Mouse (Mus musculus) limb, embryonic 15.5 days (tissue): ENCODE data around the gene Dctd. TPM values are rescaled to one million over a fixed set of nuclear protein-coding genes. Genes with fewer than 3 reads are reported as not detected.
"Not testable (repeated sequence)": the region's sequence is repeated elsewhere in the genome, so short reads cannot be mapped to it uniquely, and the experiment has no call there.

ENCODE experiments used
- ATAC-seq: fragments of 200-750 bp; cut with Nextera tagmentation; 2 replicates; pipeline ENCODE4 v1.8.0; 2017; ENCODE audit warnings: low read depth, moderate TSS enrichment; ENCODE audit not compliant: insufficient number of reproducible peaks, low FRiP score, low TSS enrichment
- H3K27ac ChIP-seq: fragments of 300-500 bp; sonication (generic); 2 replicates; pipeline ENCODE4 v1.5.1; 2015; ENCODE audit warnings: moderate library complexity, mild to moderate bottlenecking, inconsistent platforms
- H3K27me3 ChIP-seq: fragments of 300-500 bp; sonication (generic); 2 replicates; pipeline ENCODE4 v1.6.1; 2015; ENCODE audit warnings: inconsistent platforms
- H3K36me3 ChIP-seq: fragments of 300-500 bp; sonication (generic); 2 replicates; pipeline ENCODE4 v1.6.1; 2015; ENCODE audit warnings: inconsistent platforms
- H3K4me1 ChIP-seq: fragments of 300-500 bp; sonication (generic); 2 replicates; pipeline ENCODE4 v1.6.1; 2015; ENCODE audit warnings: inconsistent platforms
- H3K4me2 ChIP-seq: fragments of 300-500 bp; sonication (generic); 2 replicates; pipeline ENCODE4 v1.6.1; 2015; ENCODE audit warnings: mild to moderate bottlenecking, inconsistent platforms
- H3K4me3 ChIP-seq: fragments of 300-500 bp; sonication (generic); 2 replicates; pipeline ENCODE4 v1.5.1; 2015; ENCODE audit warnings: mild to moderate bottlenecking, inconsistent platforms
- H3K9ac ChIP-seq: fragments of 300-500 bp; sonication (generic); 2 replicates; pipeline ENCODE4 v1.6.1; 2015; ENCODE audit warnings: inconsistent platforms
- H3K9me3 ChIP-seq: fragments of 300-500 bp; sonication (generic); 2 replicates; pipeline ENCODE4 v1.6.1; 2016; ENCODE audit warnings: inconsistent platforms
- WGBS: fragments of 180-500 bp; shearing (Covaris S2); methylation state at CpG from one replicate; pipeline ENCODE4 v1.1.7; 2015; 5-methylcytosine and 5-hydroxymethylcytosine counted together
- polyA plus RNA-seq: library from polyadenylated mRNA; unstranded; fragments of >200 nt; fragmentation: Nextera tagmentation; extraction: Ambion mirVana; gene quantifications from 2 replicates; pipeline ENCODE4 v1.2.1, GENCODE M21; 2015

Gene Dctd
- polyA plus RNA-seq, 1 experiment from 2014 or later: 30.0 TPM

- Histone ChIP-seq H3K27me3 (peaks cover 2% of the 10 kb centered on the region; the same call in 1 of the 2 replicates), H3K4me2 (no peak overlapping the region), H3K36me3 (no peaks in the 10 kb centered on the region), H3K27ac (no peak overlapping the region), H3K4me3 (no peak overlapping the region), H3K4me1 (peaks cover 20% of the 10 kb centered on the region), H3K9me3 (no peaks in the 10 kb centered on the region), H3K9ac (no peak overlapping the region)
- no peak for ATAC-seq
- 29% methylated on average over 19 of the region's 19 CpGs for WGBS
Measured at GRCm38 (mm10) chr8:48152062-48152738, 53.3 kb downstream of the Dctd start.

- H3K4me3 ChIP-seq: peak overlapping the region; percentile 13
- peak; percentile 67 for ATAC-seq
Measured at GRCm38 (mm10) chr8:48153360-48154121, 54.6 kb downstream of the Dctd start.

GRCm38 (mm10) chr8:48157718-48158117, 58.8 kb downstream of the Dctd start:
- peaks cover 19% of the 10 kb centered on the region for H3K4me1 ChIP-seq
- H3K9me3 ChIP-seq: no peaks in the 10 kb centered on the region
- no peak overlapping the region for H3K4me2 ChIP-seq
- no peak overlapping the region for H3K9ac ChIP-seq
- 45% methylated on average over 10 of the region's 10 CpGs for WGBS
- H3K4me3 ChIP-seq: no peak overlapping the region
- peaks cover 9% of the 10 kb centered on the region; the same call in 1 of the 2 replicates for H3K27me3 ChIP-seq
- no peak for ATAC-seq
- H3K36me3 ChIP-seq: no peaks in the 10 kb centered on the region
- H3K27ac ChIP-seq: no peak overlapping the region

More at GRCm38 (mm10) chr8:48153360-48154121, 54.6 kb downstream of the Dctd start:
- no peak overlapping the region for H3K27ac ChIP-seq
- no peaks in the 10 kb centered on the region for H3K36me3 ChIP-seq
- peak overlapping the region; percentile 35 for H3K4me2 ChIP-seq
- 26% methylated on average over 15 of the region's 15 CpGs for WGBS
- no peaks in the 10 kb centered on the region for H3K9me3 ChIP-seq
- peaks cover 23% of the 10 kb centered on the region for H3K4me1 ChIP-seq
- H3K9ac ChIP-seq: no peak overlapping the region
- H3K27me3 ChIP-seq: peaks cover 9% of the 10 kb centered on the region; the same call in 1 of the 2 replicates

- Histone ChIP-seq H3K4me1 (peaks cover 11% of the 10 kb centered on the region), H3K27me3 (peaks cover 9% of the 10 kb centered on the region; the same call in 1 of the 2 replicates), H3K27ac (no peak overlapping the region), H3K9me3 (no peaks in the 10 kb centered on the region), H3K4me3 (no peak overlapping the region), H3K9ac (no peak overlapping the region), H3K4me2 (no peak overlapping the region), H3K36me3 (no peaks in the 10 kb centered on the region)
- 18% methylated on average over 15 of the region's 15 CpGs for WGBS
- ATAC-seq: no peak
Measured at GRCm38 (mm10) chr8:48158560-48159217, 59.8 kb downstream of the Dctd start.

- Histone ChIP-seq H3K27me3 (no peaks in the 10 kb centered on the region), H3K4me3 (no peak overlapping the region), H3K9ac (no peak overlapping the region), H3K36me3 (no peaks in the 10 kb centered on the region), H3K27ac (no peak overlapping the region), H3K4me2 (no peak overlapping the region), H3K4me1 (no peaks in the 10 kb centered on the region), H3K9me3 (no peaks in the 10 kb centered on the region)
- ATAC-seq: no peak
- WGBS: 74% methylated on average over 4 of the region's 4 CpGs
Measured at GRCm38 (mm10) chr8:48177406-48177805, 78.5 kb downstream of the Dctd start.

- 89% methylated on average over 1 of the region's 1 CpGs for WGBS
- H3K27me3 ChIP-seq: no peaks in the 10 kb centered on the region
- no peaks in the 10 kb centered on the region for H3K4me1 ChIP-seq
- no peaks in the 10 kb centered on the region for H3K36me3 ChIP-seq
- ATAC-seq: no peak
- no peaks in the 10 kb centered on the region for H3K9me3 ChIP-seq
- H3K27ac ChIP-seq: no peak overlapping the region
- H3K9ac ChIP-seq: no peak overlapping the region
- H3K4me3 ChIP-seq: no peak overlapping the region
- H3K4me2 ChIP-seq: no peak overlapping the region
Measured at GRCm38 (mm10) chr8:48177876-48178275, 79.0 kb downstream of the Dctd start.

- H3K36me3 ChIP-seq: no peaks in the 10 kb centered on the region
- no peak overlapping the region for H3K4me2 ChIP-seq
- H3K9me3 ChIP-seq: no peaks in the 10 kb centered on the region
- no peaks in the 10 kb centered on the region for H3K4me1 ChIP-seq
- WGBS: 75% methylated on average over 4 of the region's 4 CpGs
- no peak overlapping the region for H3K27ac ChIP-seq
- H3K4me3 ChIP-seq: no peak overlapping the region
- ATAC-seq: no peak
- no peaks in the 10 kb centered on the region for H3K27me3 ChIP-seq
- no peak overlapping the region for H3K9ac ChIP-seq
Measured at GRCm38 (mm10) chr8:48178993-48179392, 80.1 kb downstream of the Dctd start.

GRCm38 (mm10) chr8:48180146-48180545, 81.3 kb downstream of the Dctd start:
- H3K27ac ChIP-seq, H3K36me3 ChIP-seq, H3K27me3 ChIP-seq, H3K4me1 ChIP-seq, H3K9ac ChIP-seq, H3K9me3 ChIP-seq, H3K4me3 ChIP-seq, ATAC-seq, H3K4me2 ChIP-seq: not testable (repeated sequence)
- 88% methylated on average over 9 of the region's 9 CpGs for WGBS

- ATAC-seq: no peak
Measured at GRCm38 (mm10) chr8:48181000-48181399, 82.1 kb downstream of the Dctd start.

GRCm38 (mm10) chr8:48183758-48184157, 84.9 kb downstream of the Dctd start:
- Histone ChIP-seq H3K4me2 (no peak overlapping the region), H3K9me3 (no peaks in the 10 kb centered on the region), H3K27me3 (no peaks in the 10 kb centered on the region), H3K4me1 (no peaks in the 10 kb centered on the region), H3K4me3 (no peak overlapping the region), H3K9ac (no peak overlapping the region), H3K36me3 (no peaks in the 10 kb centered on the region), H3K27ac (no peak overlapping the region)
- no peak for ATAC-seq
- 90% methylated on average over 7 of the region's 7 CpGs for WGBS

More at GRCm38 (mm10) chr8:48181000-48181399, 82.1 kb downstream of the Dctd start:
- no peak overlapping the region for H3K9ac ChIP-seq
- WGBS: 93% methylated on average over 3 of the region's 3 CpGs
- no peaks in the 10 kb centered on the region for H3K27me3 ChIP-seq
- no peaks in the 10 kb centered on the region for H3K9me3 ChIP-seq
- no peak overlapping the region for H3K27ac ChIP-seq
- no peak overlapping the region for H3K4me3 ChIP-seq
- H3K4me2 ChIP-seq: no peak overlapping the region
- no peaks in the 10 kb centered on the region for H3K4me1 ChIP-seq
- no peaks in the 10 kb centered on the region for H3K36me3 ChIP-seq

GRCm38 (mm10) chr8:48188586-48188985, 89.7 kb downstream of the Dctd start:
- H3K27me3 ChIP-seq: no peaks in the 10 kb centered on the region
- no peaks in the 10 kb centered on the region for H3K9me3 ChIP-seq
- no peak for ATAC-seq
- H3K27ac ChIP-seq: no peak overlapping the region
- no peak overlapping the region for H3K9ac ChIP-seq
- no peaks in the 10 kb centered on the region for H3K36me3 ChIP-seq
- 97% methylated on average over 12 of the region's 12 CpGs for WGBS
- H3K4me2 ChIP-seq: no peak overlapping the region
- no peak overlapping the region for H3K4me3 ChIP-seq
- H3K4me1 ChIP-seq: no peaks in the 10 kb centered on the region

- Histone ChIP-seq H3K9ac (no peak overlapping the region), H3K4me3 (no peak overlapping the region), H3K27me3 (no peaks in the 10 kb centered on the region), H3K4me2 (no peak overlapping the region), H3K36me3 (no peaks in the 10 kb centered on the region), H3K9me3 (no peaks in the 10 kb centered on the region), H3K4me1 (no peaks in the 10 kb centered on the region), H3K27ac (no peak overlapping the region)
- no peak for ATAC-seq
- WGBS: 95% methylated on average over 9 of the region's 9 CpGs
Measured at GRCm38 (mm10) chr8:48195971-48196370, 97.1 kb downstream of the Dctd start.
